Mouse (Mus musculus): ENCODE data around the gene Ddb2. TPM values are rescaled to one million over a fixed set of nuclear protein-coding genes. Genes with fewer than 3 reads are reported as not detected.

The Ddb2 gene
- total RNA-seq, 2 experiments from 2014 or later: 6.8 to 9.5 TPM

Other genes with a start within 250 kb of the Ddb2 start
- gene Rapsn, start 201.4 kb downstream of the Ddb2 start, total RNA-seq (2021): 10 to 100 TPM; 37.6 to 45.0 TPM
- 100 to 1,000 TPM; 337 to 338 TPM for gene Psmc3, start 183.0 kb downstream of the Ddb2 start, total RNA-seq (2021)
- gene Slc39a13, start 166.6 kb downstream of the Ddb2 start, total RNA-seq (2021): 10 to 100 TPM; 40.9 to 44.9 TPM
- gene Spi1, start 154.6 kb downstream of the Ddb2 start, total RNA-seq (2021): 1 to 10 TPM; 5.4 to 6.6 TPM
- gene Mybpc3, start 118.8 kb downstream of the Ddb2 start, total RNA-seq (2021): under 1 TPM; 0.22 to 0.31 TPM
- gene Madd, start 53.1 kb downstream of the Ddb2 start, total RNA-seq (2021): 10 to 100 TPM in 1 of 2 experiments, 1 to 10 TPM in 1; 8.9 to 11.4 TPM
- 1 to 10 TPM; 2.4 to 4.5 TPM for gene Nr1h3, start 34.1 kb downstream of the Ddb2 start, total RNA-seq (2021)
- 10 to 100 TPM; 19.5 to 21.8 TPM for gene Acp2, start 34.1 kb downstream of the Ddb2 start, total RNA-seq (2021)
- gene Pacsin3, start 19.0 kb upstream of the Ddb2 start, total RNA-seq (2021): 100 to 1,000 TPM; 297 to 321 TPM
- gene Arfgap2, start 28.0 kb upstream of the Ddb2 start, total RNA-seq (2021): 10 to 100 TPM; 86.1 to 95.9 TPM
- 10 to 100 TPM; 13.8 to 18.2 TPM for gene 1110051M20Rik, start 207.7 kb upstream of the Ddb2 start, total RNA-seq (2021)
- gene Lrp4, start 220.5 kb upstream of the Ddb2 start, total RNA-seq (2021): 10 to 100 TPM; 33.8 to 34.7 TPM